Mouse (Mus musculus) lung, postnatal 4 days (tissue): ENCODE data around the gene Limk1.

ENCODE experiments used
- DNase-seq, 2 experiments: peaks; one replicate each; pipeline ENCODE4 v3.0.0; 2021

Gene Limk1

DNA sequence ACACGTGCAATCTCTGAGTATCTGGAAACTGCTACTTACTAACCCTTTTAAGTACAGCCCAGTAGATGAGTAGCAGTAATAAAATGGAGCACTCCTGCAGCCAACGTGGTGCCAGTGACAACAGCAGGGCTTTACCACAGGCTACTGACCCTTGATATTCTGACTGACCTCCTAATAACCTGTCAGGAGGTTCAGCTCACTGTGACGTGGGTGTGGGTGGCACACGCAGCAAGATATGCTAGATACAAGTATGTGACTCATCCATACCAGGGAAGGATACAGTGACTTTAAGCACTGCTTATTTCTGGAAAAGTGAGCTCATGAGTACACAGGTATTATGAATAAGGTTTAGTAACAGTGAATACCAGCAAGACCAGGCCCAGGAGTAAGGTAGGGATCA, 58.9 kb downstream of the Limk1 start:
- no peak for DNase-seq

DNA sequence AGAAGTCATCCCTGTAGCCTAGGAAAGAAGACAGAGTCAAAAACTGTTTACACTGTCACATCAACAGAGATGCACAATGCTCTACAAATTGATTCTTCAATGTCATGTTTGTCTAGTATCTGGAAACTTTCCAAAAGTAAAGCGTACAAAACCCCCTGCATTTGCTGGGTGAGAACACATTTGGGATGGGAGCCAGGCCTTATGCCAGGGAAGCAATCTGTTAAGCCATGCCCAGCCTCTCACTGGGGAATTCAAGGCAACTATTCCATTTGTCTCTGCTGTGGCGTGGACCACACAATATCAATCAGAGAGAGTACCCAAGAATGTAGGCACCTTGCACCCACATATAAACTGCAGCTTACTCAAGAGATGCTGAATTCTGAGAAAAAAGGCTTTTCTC, 66.3 kb downstream of the Limk1 start:
- no peak for DNase-seq

DNA sequence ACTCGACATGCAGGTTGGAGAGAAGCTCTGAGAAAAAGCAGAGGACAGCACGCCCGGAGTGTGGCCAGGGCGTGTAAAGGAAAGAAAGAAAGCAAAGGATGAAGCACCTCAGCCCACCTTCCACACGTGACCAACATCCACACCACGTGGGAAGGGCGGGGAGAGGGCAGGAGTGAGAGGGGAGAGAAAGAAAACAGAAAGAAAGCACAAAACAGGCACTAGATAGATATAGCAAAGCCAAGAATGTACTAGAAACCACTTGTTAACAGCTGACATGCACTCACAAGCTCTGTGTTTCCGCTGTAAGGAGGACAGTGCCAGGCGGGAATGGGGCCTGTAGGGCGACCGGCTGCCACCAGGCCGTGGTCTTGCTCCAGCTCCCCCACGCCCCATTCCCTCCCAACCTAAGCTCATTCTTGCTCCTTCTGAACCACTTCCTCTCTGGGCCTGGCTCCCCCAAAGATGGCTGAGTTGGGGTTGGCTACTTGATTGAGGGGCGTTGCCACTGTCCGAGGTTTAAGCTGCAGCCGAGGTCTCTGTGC, 67.2 kb downstream of the Limk1 start:
- peak in 1 of 2 experiments; percentile 45 for DNase-seq

DNA sequence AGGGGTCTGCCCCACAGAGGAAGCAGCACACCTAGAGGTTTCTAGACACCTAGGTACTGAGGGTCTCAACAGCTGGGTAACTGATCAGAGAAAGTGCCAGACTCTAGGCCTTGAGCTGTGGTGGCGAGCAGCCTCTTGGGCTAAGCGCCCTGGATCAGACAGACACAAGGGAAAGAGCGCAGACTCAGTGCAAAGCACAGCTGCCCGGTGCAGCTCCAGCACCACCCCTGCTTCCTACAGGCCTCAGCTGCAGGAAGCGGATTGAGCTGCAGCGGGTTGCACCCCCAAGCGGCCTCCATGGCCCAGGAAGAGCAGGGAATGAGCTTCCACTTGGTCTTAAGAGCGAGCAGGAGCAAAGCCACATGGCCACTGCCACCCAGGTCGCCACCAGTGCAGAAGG, 67.9 kb downstream of the Limk1 start:
- DNase-seq = no peak

DNA sequence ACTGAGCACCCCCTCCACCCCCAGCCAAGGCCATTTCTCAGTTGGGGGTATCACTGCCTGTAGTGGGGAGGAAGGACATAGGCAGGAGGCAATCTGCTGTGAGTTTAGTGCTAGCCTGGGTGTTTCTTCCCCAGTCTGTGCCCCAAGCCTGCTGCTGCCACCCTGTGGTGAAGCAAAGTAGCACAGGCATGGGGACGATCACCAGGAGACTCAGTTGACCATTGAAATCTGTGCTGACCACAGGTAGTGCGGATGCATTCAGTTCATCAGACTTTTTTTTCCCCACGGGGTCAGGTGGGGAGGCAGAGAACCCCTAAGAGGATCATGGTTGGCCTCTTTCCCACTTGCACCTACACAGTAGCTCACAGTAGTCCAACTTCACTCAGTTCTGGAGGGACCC, 71.3 kb downstream of the Limk1 start:
- DNase-seq = peak; percentile 71 to 82

DNA sequence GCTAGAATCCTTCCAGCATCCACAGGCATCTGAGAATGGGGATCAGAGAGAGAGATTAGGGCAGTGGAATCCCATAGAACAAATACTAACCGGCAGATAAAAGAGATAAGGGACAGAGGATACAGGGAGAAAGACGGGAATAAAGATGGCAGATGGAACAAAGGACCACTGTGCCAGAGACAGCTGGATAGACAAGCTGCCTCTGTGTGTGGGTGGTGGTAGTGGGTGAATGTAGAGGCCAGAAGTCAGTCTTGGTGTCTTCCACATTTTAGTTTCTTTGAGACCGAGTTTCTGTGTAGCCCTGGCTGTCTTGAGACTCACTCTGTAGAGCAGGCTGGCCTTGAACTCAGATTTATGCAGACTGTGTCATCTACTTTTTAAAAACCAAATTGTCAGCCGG, 72.6 kb downstream of the Limk1 start:
- DNase-seq = no peak

DNA sequence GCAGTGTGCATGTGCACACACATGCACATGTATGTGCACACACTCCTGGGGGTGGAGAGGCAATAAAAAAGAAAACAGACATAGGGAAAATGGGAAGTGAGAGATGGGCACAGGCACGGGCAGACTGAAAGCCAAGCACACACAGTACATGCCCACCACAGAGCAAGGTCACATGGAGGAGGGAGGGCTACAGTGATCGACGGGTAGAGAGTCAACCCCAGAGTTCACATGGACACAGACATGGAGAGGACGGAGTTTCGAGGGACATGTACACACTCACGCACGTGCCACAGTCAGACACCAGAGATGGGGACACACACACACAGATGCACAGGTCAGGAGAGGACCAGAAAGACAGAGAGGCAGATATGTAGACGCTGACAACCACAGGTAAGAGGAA, 73.0 kb downstream of the Limk1 start:
- no peak for DNase-seq

DNA sequence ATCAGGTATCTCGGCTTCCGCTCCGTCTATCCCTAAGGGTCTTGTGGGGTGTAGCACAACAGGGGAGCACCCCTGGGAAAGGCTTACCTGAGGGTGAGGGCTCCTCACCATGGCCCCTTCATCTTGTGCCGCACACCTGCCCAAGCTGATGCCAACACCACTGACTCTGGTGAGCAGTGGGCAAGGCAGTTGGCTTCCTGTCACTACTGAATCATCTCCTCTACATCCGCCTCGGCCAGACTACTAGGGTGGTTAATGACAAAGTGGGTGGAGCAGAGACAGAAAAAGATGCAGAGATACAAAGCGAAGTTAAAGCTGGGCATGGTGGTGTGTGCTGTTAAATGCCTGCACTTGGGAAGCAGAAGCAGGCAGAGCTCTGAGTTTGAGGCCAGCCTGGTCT, 73.6 kb downstream of the Limk1 start, which contains the start of gene Lat2:
Lat2 (minus strand) TSS at position 224 of the 400 bp plus-strand sequence.
- no peak for DNase-seq

DNA sequence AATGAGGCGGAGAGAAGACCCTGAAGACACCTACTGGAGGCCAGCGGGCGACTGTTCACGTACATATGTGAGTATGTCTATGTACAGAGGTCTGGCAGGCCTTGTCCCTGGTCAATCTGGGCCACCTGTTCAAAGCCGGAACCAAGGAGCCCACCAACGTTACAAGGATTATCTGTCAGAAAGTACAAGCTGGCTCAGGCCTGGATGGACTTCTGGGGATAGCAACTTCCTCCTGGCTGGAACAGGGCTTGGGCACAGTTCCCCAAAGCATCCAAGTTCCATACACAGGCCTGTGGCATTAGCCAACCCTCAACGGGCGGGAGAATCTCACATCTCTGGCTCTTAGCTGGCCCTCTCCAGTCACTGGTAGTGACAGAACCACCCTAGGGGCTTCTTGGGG, 74.1 kb downstream of the Limk1 start:
- DNase-seq = no peak

DNA sequence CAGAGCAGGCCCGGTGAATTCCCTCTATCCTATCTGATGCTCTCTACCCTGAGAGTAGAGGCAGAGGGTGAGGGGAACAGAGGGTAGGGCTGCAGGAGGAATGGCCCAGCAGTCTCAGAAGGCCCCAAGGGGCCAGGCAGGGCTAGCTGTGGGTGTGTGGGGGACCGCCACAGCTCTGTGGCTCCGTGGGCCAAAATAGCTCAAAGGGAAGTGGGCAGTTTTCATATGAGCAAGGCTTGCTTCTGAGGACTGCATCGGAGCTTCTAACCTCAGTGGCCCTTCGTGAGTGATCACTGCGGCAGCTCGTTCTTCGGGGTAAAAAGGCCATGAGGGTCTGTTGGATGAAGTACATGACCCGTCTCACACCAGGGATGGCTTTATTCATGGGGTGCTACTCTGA, 74.7 kb downstream of the Limk1 start:
- peak in 1 of 2 experiments; percentile 24 for DNase-seq

DNA sequence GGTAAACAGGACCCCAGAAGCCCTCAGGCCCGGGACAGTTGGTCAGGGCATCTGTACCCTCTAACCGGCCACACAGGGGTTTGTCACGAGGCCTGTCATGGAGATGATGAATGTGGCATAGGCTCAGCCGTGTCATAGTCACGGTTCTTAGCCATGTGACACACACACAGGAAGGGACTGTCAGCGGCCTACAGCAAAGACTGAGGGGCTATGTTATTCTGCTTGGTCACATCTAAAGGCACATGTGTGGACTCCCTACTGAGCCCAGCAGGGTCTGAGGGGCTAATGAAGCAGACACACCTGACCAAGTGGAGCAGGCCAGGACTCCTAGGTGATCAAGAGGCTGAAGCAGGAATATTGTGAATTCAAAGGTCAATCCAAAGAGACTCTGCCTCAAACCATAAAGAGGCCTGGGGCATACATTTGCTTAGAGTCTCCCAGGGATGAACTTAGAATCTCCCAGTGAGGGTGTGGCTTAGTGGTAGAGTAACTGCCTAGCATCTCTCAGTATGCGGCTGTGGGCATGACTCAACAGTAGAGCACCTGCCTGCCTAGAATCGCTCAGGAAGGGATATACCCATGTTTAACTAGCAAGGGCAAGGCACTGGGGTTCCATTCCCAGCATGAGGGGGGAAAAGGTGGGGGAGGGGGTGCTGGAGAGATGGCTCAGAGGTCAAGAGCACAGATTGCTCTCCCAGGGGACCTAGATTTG, 76.4 kb downstream of the Limk1 start:
- DNase-seq = no peak

DNA sequence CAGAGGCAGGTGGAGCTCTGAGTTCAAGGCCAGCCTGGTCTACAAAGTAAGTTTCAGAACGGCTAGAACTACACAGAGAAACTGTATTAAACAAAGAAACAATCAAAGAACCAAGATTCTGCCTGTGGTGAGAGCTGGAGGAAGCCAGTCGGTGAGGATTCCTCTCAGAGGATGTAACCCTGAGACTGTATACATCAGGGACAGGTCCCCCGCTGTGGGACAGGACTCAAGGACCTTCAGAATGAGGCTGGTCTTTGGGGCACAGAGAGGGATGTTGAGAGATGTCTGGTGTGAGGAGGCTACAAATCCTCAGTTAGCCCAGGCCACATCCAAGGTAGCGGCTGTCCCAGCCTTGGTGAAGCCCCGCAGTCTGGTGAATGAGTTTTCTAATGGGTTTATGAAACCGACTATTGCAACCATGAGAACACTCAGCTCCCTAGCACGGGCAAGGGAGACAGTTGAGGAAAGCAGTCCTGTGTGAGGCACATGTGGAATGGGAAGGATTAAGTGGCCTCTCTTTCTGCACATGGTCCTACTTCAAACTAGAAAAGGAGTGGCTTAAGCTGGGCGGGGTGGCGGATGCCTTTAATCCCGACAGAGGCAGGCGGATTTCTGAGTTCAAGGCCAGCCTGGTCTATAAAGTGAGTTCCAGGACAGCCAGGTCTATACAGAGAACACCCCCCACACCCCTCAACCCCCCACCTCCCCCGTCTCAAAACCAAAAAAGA, 78.3 kb downstream of the Limk1 start:
- DNase-seq = no peak

DNA sequence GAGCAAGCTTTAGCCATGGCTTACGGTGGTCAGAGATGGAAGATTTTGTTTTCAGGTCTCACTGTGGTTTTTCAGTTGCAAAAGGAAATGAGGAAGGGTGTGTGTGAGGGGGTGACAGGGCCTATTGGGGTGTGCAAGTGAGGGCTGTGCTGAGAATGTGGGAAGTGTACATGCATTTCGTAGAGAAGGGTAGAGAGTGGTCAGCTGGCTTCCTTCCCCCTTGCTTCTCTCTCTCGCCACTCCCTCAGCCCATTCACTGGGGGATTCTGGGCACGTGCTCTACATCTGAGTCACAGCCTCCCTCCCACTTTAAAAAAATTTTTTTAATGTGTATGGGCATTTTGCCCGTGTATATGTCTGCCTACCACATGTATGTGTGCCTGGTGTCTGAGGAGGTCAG, 81.3 kb downstream of the Limk1 start:
- DNase-seq = peak; percentile 43 to 53

DNA sequence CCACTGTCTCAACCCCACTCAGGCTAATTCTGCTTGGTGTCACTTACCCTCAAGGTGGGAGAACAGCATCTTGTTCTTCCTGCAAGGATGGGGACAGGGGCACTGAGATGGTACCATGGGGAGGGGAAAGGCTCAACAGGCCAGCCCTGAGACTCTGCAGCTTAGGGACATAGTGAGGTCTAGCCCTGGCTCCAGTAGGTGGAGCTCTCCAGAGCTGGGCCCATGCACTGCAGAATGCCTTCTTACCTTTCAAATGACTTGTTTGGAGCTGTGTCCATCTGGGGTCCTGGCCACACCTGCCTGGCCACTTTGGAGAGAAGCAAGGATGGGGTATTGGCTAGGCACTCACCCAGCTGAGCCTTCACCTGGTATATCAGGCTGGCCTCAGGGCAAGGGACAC, 82.1 kb downstream of the Limk1 start:
- no peak for DNase-seq
